Mouse (Mus musculus) adrenal gland, postnatal 4 days (tissue): ENCODE data around the gene Cct8. TPM values are rescaled to one million over a fixed set of nuclear protein-coding genes. Genes with fewer than 3 reads are reported as not detected.
"Not testable (repeated sequence)": the region's sequence is repeated elsewhere in the genome, so short reads cannot be mapped to it uniquely, and the experiment has no call there.

Experiments
- DNase-seq, 2 experiments: peaks; one replicate each; pipeline ENCODE4 v3.0.0; 2021 to 2022; ENCODE audit warnings: low spot score in 2 of 2, mixed read lengths in 2 of 2
- long read RNA-seq, 2 experiments: library from polyadenylated mRNA; stranded (forward); transcript quantifications; one replicate each; pipeline ENCODE4 v2.0.0; 2021
- total RNA-seq, 2 experiments: library from RNA; stranded (reverse); gene quantifications; 2 replicates each; pipeline ENCODE4 v1.2.3; 2021

The Cct8 gene
- total RNA-seq, result 100 to 1,000 TPM; 216 to 221 TPM
- long read RNA-seq, experiment 1, transcript Cct8-201 (15 exons, 2,394 nt), result major isoform, 169 of 188 reads
- long read RNA-seq, experiment 1, partial matches to known transcripts, result 7 of 188 reads
- long read RNA-seq, experiment 1, other reads (novel, unspliced or antisense), result 12 of 188 reads
- long read RNA-seq, experiment 2, transcript Cct8-201 (15 exons, 2,394 nt), result major isoform, 342 of 379 reads
- long read RNA-seq, experiment 2, partial matches to known transcripts, result 16 of 379 reads
- long read RNA-seq, experiment 2, other reads (novel, unspliced or antisense), result 21 of 379 reads

DNA sequence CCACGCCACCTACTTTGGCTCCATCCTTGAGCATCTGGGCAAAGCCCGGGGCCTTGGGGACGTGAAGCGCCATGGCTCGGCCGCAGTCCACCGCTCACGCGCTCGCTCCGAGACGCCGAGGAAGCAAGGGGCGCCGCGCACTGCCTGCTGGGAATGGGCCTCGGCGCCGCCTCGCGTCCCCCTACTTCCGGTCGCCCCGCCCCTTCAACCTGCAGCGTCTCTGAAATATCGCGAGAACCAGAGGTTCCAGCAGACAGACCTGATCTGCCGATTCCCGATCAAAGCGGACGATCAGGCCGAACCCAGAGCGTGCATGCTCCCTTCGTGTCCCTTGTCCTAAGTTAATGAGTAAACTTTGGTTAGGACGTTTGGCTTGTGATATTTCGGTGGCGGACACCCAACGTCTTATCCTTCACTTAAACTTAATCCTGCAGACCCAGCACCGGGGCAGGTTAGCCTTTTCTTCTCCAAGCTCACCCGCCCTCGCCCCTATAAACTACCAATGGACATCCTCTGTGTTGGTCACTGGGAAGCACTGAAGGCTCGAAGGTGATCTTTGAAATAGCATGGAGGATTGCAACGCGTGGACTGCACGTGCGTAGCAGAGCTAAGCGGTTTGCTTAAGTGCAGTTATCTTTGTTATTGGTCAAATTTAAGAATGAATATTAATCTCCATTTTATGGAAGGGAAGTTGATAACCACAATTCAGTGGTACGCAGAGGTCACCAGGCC, at the start of gene Cct8:
Gene Cct8, minus strand, starts transcription at position 158 of the 732 bp plus-strand sequence.
- peak; percentile 80 to 91 for DNase-seq

DNA sequence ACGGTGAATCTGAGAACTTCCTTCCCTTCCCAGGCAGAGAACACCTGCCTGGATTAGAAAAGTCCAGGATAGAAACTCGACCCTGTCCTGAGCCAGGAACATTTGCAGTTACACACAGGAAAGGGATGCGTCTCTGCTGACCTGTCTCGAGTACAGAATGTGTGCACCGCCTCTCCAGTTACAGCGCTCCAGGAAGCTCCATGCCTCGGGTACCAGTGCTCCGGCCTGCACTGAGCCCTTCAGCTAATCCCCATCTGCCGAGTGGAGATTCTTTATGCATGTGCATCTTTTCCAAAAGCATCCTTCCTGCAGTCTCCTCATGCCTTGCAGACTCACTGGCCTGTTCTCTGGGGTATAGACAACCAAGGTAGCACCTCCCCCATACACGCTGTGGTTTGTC, 33.1 kb upstream of the Cct8 start:
- DNase-seq, result no peak

DNA sequence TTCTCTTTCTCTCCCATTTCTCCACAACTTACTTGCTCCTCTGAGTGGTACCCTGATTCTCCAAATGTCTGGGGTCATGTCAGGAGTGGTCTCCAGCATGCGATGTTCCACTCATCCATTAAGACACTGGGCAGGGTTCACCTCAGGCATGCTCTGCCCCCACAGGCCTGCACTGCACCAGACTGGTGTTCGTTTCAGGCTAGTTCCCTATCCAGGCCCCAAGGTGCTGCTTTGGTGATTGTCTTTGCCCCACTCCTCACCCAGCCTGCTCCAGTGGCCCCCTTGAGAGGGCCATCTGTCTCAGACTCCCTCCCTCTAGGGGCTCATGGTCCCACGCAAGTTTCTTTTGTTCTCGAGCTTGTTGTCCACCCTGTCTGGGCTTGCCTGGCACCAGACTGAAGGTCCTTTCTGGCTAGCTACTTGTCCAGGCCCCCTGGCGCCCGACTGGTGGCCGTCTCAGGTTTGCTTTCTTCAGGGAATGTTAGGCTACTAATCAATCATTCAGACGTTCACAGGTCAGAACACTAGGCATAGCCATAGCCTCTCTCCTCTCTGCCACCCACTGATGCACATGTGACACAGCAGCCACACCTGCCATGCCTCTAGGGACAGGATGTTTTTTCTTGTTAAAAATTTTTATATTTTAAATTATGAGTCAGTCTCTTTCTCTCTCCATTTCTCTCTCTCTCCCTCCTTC, 32.0 kb upstream of the Cct8 start:
- DNase-seq, result no peak

DNA sequence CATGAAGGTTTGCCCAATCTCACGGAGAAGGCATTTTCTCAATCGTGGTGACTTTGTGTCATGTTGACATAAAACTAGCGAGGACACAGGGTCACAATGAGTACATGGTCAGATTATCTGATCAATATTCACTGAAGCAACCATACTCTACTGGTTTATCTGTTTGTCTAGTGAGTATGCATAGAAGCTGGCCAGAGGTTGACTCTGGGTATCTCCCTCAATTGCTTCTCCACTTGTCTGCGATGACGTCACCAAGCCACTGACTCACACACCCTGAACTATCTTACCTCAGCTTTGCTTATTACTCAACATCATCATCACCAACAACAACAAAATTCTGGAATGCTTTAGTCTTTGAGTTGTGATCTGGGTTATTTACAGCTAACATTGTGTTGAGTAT, 28.6 kb upstream of the Cct8 start:
- no peak for DNase-seq

DNA sequence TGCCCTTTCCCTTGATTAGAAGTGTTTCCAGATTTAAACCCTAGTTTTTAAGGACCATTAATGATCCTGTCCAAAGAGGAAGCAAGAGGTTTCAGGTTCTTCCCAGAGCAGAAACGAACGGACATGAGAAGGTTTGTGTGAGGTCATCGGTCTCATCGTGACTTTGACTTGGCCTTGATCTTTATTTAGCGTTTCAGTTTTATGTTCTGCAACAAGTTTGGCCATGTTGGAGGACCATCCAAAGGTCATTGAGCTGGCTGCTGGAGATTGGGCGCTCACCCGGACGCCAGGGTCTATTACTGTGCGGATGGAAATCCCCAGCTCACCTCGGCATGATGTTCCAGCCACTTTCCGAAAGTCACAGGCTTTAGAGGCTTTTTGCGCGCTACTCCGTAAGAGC, 16.7 kb upstream of the Cct8 start:
- DNase-seq, result no peak

DNA sequence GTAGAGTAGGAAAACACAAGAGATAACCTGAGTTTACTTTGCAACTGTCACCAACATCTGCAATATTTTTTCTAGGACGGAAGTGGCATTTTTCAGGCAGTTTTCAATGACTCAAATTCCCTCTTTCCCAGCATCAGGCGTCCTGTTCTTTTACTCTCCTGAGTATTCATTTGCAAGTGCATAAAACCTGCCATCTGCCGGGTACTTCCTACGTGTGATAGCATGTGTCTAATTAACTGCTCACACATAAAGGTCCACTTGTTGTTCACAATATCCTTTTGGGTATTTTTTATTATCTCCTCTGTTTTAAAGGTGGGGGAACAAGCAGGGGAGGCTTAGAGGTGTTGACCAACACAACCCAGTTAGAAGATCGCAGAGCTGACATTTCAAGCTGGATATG, 16.0 kb upstream of the Cct8 start:
- no peak for DNase-seq

DNA sequence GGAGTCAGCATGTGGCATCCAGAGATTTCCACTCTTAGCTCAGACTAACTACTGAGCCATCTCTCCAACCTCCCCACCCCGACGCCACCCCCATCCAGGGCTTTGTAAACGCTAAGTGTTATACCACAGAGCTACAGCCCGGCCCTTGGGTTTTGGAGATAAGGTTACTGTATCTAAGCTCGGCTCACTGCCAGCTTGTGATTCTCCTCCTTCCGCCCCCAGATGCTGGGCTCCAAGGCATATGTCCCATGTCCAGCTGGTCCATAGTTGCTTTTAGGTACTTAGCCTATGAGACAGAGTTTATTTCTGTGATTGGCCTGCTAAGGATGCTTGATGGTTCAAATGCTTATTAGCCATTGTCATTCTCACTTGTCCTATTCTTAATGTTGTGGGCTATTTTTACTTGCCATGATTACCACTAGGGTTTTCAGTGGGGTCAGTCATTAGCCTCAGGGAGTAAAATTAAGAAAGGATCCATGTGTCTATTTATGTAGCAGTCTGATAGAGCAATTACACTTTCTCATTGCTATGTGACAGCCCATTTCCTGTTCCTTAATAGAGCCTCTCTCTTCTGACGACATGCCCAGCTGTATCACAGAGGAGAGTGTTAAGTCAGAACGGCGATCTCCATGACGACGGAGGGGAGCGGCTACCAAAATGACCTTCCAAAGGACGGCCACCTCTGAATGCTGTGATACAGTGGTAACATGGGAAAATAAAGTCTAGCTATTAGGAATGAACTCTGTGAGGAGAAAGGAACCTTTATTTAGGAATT, 5.8 kb upstream of the Cct8 start:
- DNase-seq, result no peak

DNA sequence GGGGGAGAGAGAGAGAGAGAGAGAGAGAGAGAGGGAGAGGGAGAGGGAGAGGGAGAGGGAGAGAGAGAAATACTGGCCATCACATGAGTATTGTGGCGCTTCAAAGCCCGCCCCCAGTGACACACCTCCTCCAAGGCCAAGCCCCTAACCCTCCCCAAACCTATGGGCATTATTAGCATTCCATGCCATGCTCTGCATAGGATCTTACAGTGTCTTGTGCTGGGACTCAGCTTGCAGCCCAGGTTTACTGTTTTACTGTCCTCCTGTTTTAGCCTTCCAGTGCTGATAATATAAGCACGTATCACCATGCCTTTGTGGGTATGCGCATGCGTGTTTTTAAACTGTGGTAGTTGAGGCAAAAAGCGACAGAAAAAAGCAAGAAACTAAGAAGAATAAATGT, 3.9 kb upstream of the Cct8 start:
- no peak for DNase-seq

DNA sequence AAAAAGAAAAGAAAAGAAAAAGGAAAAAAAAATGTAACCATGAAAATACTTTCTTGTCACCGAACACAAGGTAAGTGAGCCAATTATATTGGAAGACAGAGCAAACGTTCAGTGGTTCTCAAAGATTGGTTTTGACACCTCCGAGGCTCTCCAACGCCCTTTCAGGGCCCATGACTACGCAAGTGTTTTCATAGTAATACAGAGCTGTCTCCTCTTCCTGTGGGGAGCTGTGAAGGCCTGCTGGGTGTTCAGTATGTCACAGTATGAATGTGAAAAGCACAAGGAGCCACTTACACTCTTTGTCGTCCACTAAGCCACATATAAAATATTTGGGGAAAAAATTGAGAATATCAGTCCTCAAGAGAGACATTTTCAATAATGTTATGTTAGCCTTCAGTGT, 1.5 kb upstream of the Cct8 start:
- DNase-seq, result no peak

DNA sequence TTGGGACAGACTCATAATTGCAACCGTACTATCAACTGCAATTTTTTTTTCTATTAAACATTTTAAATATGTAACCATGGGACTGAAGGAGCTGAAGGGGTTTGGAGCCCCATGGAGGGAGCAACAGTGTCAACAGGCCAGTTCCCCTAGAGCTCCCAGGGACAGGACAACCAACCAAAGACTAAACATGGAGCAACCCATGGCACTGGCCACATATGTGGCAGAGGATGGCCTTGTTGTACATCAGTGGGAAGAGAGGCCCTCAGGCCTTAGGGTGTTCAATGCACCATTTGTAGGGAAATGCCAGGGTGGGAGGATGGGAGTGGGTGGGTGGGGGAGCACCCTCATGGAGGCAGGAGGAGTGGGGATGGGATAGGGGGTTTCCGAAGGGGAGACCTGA, 1.1 kb upstream of the Cct8 start:
- DNase-seq, result no peak

DNA sequence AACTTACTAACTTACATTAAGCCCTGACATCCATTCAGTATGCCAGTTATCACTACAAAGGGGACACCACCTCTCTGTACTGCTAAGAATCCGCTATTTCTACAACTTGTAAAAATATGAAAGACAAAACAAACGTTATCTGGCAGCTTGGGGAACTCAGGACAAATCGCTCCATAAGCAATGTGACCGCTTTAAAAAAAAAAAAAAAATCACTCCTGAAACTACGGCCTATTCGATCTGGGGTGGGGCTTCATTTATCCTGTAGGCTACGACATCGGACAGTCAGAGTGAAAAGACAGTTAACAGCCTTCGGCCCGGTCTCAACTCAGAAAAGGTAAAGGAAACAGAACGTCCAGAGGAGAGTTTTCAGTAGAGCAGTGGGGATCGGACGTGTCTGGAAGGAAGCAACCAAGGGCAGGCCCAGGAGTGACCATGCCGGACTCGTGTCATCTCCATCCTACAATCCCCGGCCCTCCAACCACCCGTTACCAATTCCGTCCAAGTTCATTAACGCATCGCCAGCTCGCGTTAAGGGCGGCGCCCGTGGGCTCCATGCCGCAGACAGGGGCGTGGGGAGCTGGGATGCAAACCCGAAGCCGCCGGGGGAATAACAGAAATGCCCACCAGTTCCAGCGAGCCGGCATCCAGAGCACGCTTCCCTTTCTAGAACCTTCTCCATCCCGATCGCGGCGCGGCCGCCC, 568 bp downstream of the Cct8 start:
- no peak for DNase-seq

DNA sequence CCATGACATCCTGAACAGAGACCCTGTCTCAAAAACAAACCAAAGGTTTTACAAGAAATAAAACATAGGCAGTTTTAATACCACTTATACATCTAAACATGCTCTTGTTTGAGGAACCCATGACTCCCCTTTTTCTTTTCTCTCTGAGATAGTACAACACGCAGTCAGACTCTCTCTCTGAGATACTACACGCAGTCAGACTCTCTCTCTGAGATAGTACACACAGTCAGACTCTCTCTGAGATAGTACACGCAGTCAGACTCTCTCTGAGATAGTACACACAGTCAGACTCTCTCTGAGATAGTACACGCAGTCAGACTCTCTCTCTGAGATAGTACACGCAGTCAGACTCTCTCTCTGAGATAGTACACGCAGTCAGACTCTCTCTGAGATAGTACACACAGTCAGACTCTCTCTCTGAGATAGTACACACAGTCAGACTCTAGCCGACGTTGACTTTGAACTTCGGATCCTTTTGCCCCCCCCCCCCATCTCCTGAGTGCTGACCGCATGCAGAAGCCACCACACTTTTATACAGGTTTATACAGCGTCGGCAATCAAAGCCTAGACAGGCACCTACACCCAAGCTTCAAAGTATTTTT, 3.4 kb downstream of the Cct8 start:
- not testable (repeated sequence) for DNase-seq

DNA sequence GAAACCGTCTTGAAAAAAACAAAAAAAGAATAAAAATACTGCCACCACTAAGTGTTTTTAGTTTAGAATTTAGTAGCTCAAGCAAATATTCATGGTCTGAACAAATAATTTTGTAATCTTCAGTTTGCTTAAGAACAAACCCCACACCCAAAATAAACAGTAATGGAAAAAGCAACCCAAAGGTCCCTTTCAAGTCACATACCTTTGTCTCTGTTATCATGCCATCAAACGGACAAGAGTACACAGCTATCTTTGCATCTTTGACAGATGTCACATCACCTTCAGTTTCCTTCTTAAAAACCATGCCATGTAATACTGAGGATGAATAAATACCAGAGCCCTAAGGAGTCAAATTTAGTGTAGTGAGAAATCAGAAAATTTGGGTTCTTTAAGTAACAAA, 7.1 kb downstream of the Cct8 start:
- no peak for DNase-seq

DNA sequence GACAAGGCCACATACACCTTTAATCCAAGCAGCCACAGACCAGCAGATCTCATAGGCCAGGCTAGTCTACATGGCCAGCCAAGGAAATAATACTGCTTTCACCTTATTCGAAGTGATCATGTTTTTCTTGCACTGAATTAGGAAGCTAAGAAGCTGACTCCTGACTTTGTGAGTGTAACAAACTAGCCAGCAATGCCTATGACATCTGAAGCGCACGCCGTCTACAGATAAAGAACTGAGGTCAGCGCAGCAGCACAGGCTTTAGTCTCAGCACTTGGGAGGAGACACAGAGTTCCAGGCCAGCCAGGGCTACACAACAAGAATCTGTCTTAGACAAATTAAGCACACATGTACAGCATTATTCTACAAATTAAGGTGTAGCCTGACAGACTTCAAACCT, 8.9 kb downstream of the Cct8 start:
- no peak for DNase-seq

DNA sequence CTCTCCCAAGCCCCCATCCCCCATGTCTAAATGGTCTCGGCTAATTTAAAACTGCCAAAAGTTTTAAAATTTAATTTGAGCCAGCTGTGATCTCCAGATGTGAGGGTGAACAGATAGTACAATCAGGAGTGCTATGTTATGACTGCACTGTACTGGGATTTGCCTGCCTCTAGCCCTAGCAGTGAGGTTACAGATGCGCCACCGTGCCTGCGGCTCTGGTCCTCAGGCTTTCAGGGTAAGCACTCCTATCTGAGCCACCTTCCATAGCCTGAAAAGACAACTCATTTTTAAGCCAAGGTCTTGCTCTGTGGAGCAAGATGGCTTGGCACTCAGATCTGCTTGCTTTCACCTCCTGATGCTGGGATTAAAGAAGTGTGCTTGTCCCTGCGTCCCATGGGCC, 11.3 kb downstream of the Cct8 start:
- no peak for DNase-seq

DNA sequence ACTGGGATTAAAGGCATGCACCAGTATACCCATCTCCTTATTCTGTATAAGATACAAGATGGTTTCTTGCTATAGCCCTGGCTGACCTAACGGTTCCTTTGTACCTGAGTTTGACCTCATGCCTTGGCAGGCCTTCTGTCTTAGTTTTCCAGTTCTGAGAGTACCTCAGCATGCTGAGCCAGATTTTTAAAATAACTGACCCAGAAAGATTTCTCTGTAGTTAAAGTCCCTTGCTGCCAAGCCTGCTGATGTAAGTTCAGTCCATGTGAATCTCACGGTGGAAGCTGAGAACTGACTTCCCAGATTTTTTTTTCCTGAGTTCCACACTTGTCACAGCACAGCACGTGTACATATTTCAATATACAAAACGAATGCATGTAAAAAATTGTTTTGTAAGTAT, 25.1 kb downstream of the Cct8 start:
- DNase-seq, result no peak

DNA sequence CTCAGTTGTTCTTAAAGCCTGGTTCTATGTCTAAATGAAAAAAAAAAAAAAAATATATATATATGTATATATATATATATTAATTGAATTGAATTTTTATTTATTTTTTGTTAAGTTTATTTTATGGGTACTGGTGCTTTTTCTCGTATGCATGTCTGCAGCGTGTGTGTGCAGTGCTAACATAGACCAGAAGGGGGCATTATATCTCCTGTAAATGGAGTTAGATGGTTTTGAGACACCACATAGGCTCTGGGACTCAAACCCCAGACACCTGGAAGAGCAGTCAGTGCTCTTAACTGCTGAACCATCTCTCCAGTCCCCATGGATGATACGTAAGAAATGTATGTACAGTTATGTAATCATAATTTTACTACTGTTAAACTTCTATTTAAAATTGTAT, 36.9 kb downstream of the Cct8 start:
- DNase-seq, result no peak

DNA sequence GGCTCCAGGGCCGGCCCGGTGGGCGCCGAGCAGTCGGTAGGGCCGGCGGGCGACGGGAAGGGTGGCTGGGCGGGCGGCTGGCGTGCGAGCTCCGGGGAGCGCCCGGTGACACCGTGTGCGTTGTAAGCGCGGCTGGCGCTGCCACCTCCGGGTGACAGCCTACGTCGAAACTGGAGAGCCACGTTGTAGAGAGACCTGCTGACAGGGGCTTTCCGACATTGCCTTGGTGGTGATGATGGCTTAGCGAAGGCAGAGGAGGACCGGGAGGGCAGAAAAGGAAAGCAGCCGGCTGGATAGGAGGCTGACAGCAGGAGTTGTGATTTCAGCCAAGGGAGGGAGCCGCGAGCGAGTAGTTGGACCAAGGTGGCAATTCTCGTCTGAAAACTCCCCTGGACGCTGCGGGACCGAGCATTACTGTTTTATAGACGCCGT, 40.5 kb downstream of the Cct8 start:
- no peak for DNase-seq

DNA sequence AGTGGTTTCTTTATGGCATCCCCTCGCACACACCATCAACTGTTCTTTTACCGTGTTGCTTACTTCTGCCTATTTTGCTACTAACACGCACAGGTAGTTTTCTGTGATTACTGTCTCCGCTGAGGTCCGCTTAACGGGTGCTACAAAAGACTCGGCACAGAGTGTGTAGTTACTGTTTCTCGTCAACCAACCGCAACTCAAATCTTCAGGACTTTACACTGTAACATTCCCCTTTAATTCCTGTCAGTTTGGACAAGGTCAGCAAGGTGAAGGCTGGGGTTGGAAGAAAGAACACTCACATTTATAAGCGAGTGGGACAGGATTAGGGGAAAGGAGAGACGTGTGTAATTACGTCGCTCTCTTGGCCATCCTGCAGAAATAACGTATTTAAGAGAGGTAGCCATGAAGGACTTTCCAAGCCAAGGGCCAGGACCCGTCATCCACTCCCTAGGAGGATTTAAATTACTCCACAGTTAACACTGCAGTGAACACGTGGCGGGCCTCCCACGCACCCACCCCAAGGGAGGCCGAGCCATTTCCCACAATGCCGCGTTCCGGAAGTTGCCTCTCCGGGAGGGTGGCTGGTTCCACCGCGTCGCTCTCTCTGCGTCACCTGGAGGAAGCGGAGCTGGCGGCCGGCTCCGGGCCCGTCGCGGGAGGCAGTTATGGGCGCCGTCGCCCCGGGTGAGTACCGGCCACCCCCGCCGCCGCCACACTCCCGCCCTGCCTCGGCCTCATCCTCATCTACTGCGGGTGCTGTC, 41.1 kb downstream of the Cct8 start, which contains the start of gene Usp16:
Gene Usp16, plus strand, starts transcription at position 285 of the 761 bp plus-strand sequence.
- DNase-seq, result peak; percentile 86 to 88

DNA sequence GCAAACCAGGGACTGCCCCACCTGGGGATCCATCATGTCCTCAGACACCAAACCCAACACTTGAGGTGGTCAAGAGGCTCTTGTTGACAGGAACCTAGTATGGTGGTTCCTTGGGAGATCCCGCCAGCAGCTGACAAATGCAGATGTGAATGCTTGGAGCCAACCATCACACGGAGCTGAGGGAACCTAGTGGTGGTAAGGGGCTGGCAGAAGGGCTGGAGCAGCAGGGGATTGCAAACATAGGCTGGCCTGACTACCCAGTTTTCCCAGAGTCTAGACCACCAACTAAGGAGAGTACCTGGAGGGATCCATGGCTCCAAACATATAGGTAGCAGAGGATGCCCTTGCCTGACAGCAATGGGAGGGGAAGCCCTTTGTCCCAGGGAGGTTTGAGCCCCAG, 42.4 kb downstream of the Cct8 start:
- no peak for DNase-seq
